Mouse (Mus musculus): Measurements from ENCODE around the gene She. TPM values are rescaled to one million over a fixed set of nuclear protein-coding genes. Genes with fewer than 3 reads are reported as not detected.
A peak's percentile ranks its signal among the peaks of the same experiment; 100 is the strongest.

The She gene
- polyA plus RNA-seq, 1 experiment = 4.2 TPM

DNA sequence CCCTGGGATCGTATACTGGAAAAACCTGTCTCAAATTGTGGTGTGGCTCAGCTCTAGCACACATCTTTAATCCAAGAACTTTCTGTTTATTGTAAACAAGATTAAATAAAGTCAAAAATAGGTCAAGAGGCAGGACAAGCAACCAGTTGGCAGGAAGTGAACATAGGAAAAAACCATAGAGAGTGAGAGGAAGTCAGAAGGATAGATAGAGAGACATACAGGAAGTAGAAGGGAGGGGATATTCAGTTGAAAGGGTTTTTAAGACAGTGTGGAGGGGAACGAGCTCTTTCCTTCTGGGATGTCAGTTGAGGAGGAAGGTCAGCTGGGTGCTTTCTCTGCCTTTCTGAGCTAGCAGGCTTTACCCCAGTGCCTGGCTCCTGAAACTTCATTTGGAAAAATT is 7.6 kb upstream of the She start:
- H3K27ac ChIP-seq (ENCODE audit: insufficient read depth, low read length) = no peak overlapping the region
- H3K9ac ChIP-seq (ENCODE audit: low read depth, poor library complexity, severe bottlenecking) = no peak overlapping the region
- no peak for TF ChIP-seq CTCF (IDR thresholded peaks at IDR 0.05; ENCODE audit: low read depth, low read length)
- H3K4me1 ChIP-seq (ENCODE audit: control insufficient read depth, insufficient read depth, low read length) = peaks cover 2% of the 10 kb centered on the region
- no peaks in the 10 kb centered on the region for H3K27me3 ChIP-seq (ENCODE audit: control insufficient read depth, insufficient read depth, low read length, poor library complexity, severe bottlenecking)
- H3K36me3 ChIP-seq (ENCODE audit: control insufficient read depth, insufficient read depth, low read length, poor library complexity, severe bottlenecking) = no peaks in the 10 kb centered on the region
- no peaks in the 10 kb centered on the region for H3K9me3 ChIP-seq (replicated peaks; ENCODE audit: control insufficient read depth, insufficient read depth, low read length, poor library complexity, severe bottlenecking)
- no peak overlapping the region for H3K4me3 ChIP-seq (ENCODE audit: low read depth, low read length)

- TF ChIP-seq POLR2A (IDR thresholded peaks at IDR 0.05; ENCODE audit: insufficient read depth, low read length) (no peak), EP300 (IDR thresholded peaks at IDR 0.05; ENCODE audit: insufficient read depth, low read depth, low read length) (no peak), CTCF (IDR thresholded peaks at IDR 0.05; ENCODE audit: low read depth, low read length) (no peak)
- Histone ChIP-seq H3K4me1 (ENCODE audit: control insufficient read depth, insufficient read depth, low read length) (peaks cover 2% of the 10 kb centered on the region), H3K27me3 (ENCODE audit: control insufficient read depth, insufficient read depth, low read length, poor library complexity, severe bottlenecking) (peaks cover 9% of the 10 kb centered on the region; the same call in 1 of the 2 replicates), H3K9me3 (replicated peaks; ENCODE audit: control insufficient read depth, insufficient read depth, low read length, poor library complexity, severe bottlenecking) (no peaks in the 10 kb centered on the region), H3K4me3 (ENCODE audit: low read depth, low read length) (no peak overlapping the region), H3K9ac (ENCODE audit: low read depth, poor library complexity, severe bottlenecking) (no peak overlapping the region), H3K36me3 (ENCODE audit: control insufficient read depth, insufficient read depth, low read length, poor library complexity, severe bottlenecking) (no peaks in the 10 kb centered on the region), H3K27ac (ENCODE audit: insufficient read depth, low read length) (no peak overlapping the region)
These were observed 4.9 kb upstream of the She start for GRCm38 (mm10) chr3:89826295-89826694.

DNA sequence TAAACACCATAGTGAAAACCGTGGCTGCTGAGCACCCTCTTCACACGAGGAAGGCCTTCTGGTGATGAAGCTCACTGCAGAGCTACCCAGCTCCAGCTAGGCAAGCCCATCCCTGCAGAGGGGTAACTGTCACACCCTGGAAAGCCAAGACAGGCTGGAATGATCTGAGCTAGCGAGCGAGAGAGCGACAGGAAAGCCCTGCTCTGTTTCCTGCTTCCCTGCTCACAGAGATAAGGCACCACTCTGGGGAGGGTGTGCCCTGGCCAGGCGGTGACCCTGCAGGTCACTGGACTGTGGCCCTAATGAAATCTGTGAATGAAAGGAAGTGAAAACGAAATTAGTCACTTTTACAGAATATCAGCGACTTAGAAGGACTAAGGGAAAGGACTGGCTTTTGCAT is 4.2 kb downstream of the She start:
- Histone ChIP-seq H3K9me3 (replicated peaks; ENCODE audit: control insufficient read depth, insufficient read depth, low read length, poor library complexity, severe bottlenecking) (no peaks in the 10 kb centered on the region), H3K27me3 (ENCODE audit: control insufficient read depth, insufficient read depth, low read length, poor library complexity, severe bottlenecking) (peaks cover 10% of the 10 kb centered on the region; the same call in 1 of the 2 replicates), H3K27ac (ENCODE audit: insufficient read depth, low read length) (no peak overlapping the region), H3K4me1 (ENCODE audit: control insufficient read depth, insufficient read depth, low read length) (no peaks in the 10 kb centered on the region), H3K4me3 (ENCODE audit: low read depth, low read length) (no peak overlapping the region), H3K9ac (ENCODE audit: low read depth, poor library complexity, severe bottlenecking) (no peak overlapping the region), H3K36me3 (ENCODE audit: control insufficient read depth, insufficient read depth, low read length, poor library complexity, severe bottlenecking) (no peaks in the 10 kb centered on the region)
- TF ChIP-seq EP300 (IDR thresholded peaks at IDR 0.05; ENCODE audit: insufficient read depth, low read depth, low read length) = no peak
- no peak for TF ChIP-seq CTCF (IDR thresholded peaks at IDR 0.05; ENCODE audit: low read depth, low read length)
- TF ChIP-seq POLR2A (IDR thresholded peaks at IDR 0.05; ENCODE audit: insufficient read depth, low read length) = no peak

GRCm38 (mm10) chr3:89842258-89842657 is 11.1 kb downstream of the She start:
- Histone ChIP-seq H3K4me3 (ENCODE audit: low read depth, low read length) (no peak overlapping the region), H3K9ac (ENCODE audit: low read depth, poor library complexity, severe bottlenecking) (no peak overlapping the region), H3K4me1 (ENCODE audit: control insufficient read depth, insufficient read depth, low read length) (no peaks in the 10 kb centered on the region), H3K36me3 (ENCODE audit: control insufficient read depth, insufficient read depth, low read length, poor library complexity, severe bottlenecking) (no peaks in the 10 kb centered on the region), H3K27me3 (ENCODE audit: control insufficient read depth, insufficient read depth, low read length, poor library complexity, severe bottlenecking) (no peaks in the 10 kb centered on the region), H3K27ac (ENCODE audit: insufficient read depth, low read length) (no peak overlapping the region), H3K9me3 (replicated peaks; ENCODE audit: control insufficient read depth, insufficient read depth, low read length, poor library complexity, severe bottlenecking) (no peaks in the 10 kb centered on the region)
- TF ChIP-seq EP300 (IDR thresholded peaks at IDR 0.05; ENCODE audit: insufficient read depth, low read depth, low read length) (0 out of 2 replicates have a peak, but pooled peaks have one; percentile 48), POLR2A (IDR thresholded peaks at IDR 0.05; ENCODE audit: insufficient read depth, low read length) (no peak), CTCF (IDR thresholded peaks at IDR 0.05; ENCODE audit: low read depth, low read length) (peak; percentile 83)

DNA sequence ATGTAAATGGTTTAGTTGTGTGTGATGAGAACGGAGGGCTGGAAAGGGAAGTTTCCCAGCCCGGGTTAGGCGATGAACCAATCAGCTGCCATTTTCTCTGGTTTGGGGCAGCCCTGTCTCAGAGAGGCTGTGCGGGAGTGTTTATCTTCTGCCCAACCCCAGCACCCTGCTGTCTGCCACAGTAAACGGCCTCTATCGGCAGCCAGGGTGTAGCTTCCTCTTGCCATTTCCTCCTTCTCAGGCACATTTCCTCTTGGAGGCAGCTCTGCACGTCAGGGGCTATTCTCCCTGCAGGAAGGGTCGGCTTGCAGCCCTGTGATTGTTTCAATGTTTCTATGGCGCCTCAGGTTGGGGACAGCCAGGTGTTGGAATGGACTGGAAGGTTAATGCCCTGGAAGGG is 12.0 kb downstream of the She start:
- no peak overlapping the region for H3K9ac ChIP-seq (ENCODE audit: low read depth, poor library complexity, severe bottlenecking)
- no peak overlapping the region for H3K4me3 ChIP-seq (ENCODE audit: low read depth, low read length)
- no peaks in the 10 kb centered on the region for H3K9me3 ChIP-seq (replicated peaks; ENCODE audit: control insufficient read depth, insufficient read depth, low read length, poor library complexity, severe bottlenecking)
- no peak for TF ChIP-seq CTCF (IDR thresholded peaks at IDR 0.05; ENCODE audit: low read depth, low read length)
- TF ChIP-seq EP300 (IDR thresholded peaks at IDR 0.05; ENCODE audit: insufficient read depth, low read depth, low read length) = no peak
- TF ChIP-seq POLR2A (IDR thresholded peaks at IDR 0.05; ENCODE audit: insufficient read depth, low read length) = no peak
- H3K4me1 ChIP-seq (ENCODE audit: control insufficient read depth, insufficient read depth, low read length) = no peaks in the 10 kb centered on the region
- peak overlapping the region; percentile 36 for H3K27ac ChIP-seq (ENCODE audit: insufficient read depth, low read length)
- H3K36me3 ChIP-seq (ENCODE audit: control insufficient read depth, insufficient read depth, low read length, poor library complexity, severe bottlenecking) = no peaks in the 10 kb centered on the region
- H3K27me3 ChIP-seq (ENCODE audit: control insufficient read depth, insufficient read depth, low read length, poor library complexity, severe bottlenecking) = no peaks in the 10 kb centered on the region

DNA sequence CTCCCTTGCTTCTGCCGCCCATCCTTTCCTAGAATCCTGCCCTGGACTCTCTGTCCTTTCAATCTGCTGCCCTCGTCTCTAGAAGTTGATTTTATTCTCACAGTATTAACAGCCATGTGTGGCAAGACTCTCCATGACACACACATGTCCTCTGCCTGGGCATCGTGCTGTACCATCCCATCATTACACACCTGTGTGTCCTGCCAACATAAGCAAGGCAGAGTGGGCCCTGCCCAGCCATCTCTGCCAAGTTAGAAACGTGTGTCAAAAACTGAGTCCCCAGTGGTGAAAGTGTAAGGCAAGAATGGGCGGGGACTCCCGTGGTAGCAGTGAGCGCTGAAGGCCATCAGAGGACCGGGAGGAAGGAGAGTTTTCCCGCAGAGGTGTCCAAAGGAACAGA is 14.6 kb downstream of the She start:
- Histone ChIP-seq H3K27me3 (ENCODE audit: control insufficient read depth, insufficient read depth, low read length, poor library complexity, severe bottlenecking) (no peaks in the 10 kb centered on the region), H3K4me1 (ENCODE audit: control insufficient read depth, insufficient read depth, low read length) (no peaks in the 10 kb centered on the region), H3K36me3 (ENCODE audit: control insufficient read depth, insufficient read depth, low read length, poor library complexity, severe bottlenecking) (no peaks in the 10 kb centered on the region), H3K9me3 (replicated peaks; ENCODE audit: control insufficient read depth, insufficient read depth, low read length, poor library complexity, severe bottlenecking) (no peaks in the 10 kb centered on the region), H3K4me3 (ENCODE audit: low read depth, low read length) (no peak overlapping the region), H3K27ac (ENCODE audit: insufficient read depth, low read length) (no peak overlapping the region), H3K9ac (ENCODE audit: low read depth, poor library complexity, severe bottlenecking) (no peak overlapping the region)
- TF ChIP-seq CTCF (IDR thresholded peaks at IDR 0.05; ENCODE audit: low read depth, low read length) = no peak
- no peak for TF ChIP-seq EP300 (IDR thresholded peaks at IDR 0.05; ENCODE audit: insufficient read depth, low read depth, low read length)
- no peak for TF ChIP-seq POLR2A (IDR thresholded peaks at IDR 0.05; ENCODE audit: insufficient read depth, low read length)
